Mouse (Mus musculus) CD4-positive naive resting alpha-beta T cell, adult 57 days (primary cell): ENCODE results near the gene Igfbp3. TPM values are rescaled to one million over a fixed set of nuclear protein-coding genes. Genes with fewer than 3 reads are reported as not detected.

ENCODE experiments used
- total RNA-seq: library from RNA; stranded (reverse); gene quantifications from one replicate; pipeline ENCODE4 v1.2.4, GENCODE M21; 2023

Igfbp3 gene
- total RNA-seq: 0.86 TPM

DNA sequence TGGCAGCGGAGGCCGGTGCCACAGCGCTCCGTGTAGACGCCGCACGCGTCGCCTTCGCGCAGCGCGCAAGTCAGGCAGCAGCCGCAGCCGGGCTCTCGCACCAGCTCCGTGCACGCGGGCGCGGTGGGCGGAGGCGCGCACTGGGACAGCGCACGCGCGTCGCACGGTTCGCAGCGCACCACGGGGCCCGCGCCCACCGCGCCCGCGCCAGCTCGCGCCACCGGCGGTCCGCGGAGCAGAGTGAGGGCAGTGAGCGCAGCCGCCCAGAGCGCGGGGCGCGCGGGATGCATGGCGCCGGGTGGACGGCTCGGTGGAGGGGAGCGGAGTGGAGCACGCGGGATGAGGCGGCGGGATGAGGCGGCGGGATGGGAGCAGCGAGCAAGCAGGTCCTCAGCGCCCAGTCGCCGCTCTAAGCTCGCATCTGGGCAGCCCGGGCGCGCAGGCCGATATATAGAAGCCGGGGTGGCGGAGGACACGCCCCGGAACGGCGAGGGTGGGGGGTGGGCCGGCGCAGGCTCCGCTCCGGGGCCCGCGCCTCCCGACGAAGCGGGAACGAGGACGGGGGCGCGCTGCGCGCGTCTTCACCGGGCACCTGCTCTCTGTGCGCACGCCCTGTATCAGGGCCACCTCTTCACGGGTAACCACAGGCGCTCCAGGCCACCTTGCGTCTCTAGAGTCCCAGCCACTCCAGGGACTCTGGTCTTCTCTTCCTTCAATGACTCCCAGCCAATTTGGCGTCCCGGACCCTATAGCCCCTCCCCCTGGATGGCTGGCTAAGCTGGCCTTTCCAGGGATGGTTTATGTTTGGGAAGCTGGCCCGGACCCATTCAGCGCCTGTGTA lies at the start of gene Igfbp3:
Gene Igfbp3 (minus strand): TSS at position 423 of the 841 bp plus-strand sequence.

GRCm38 (mm10) chr11:7197491-7197941 lies 16.2 kb downstream of the Igfbp3 start, which contains the start of gene Igfbp1:
Gene Igfbp1, plus strand, starts transcription at chr11:7197782.

DNA sequence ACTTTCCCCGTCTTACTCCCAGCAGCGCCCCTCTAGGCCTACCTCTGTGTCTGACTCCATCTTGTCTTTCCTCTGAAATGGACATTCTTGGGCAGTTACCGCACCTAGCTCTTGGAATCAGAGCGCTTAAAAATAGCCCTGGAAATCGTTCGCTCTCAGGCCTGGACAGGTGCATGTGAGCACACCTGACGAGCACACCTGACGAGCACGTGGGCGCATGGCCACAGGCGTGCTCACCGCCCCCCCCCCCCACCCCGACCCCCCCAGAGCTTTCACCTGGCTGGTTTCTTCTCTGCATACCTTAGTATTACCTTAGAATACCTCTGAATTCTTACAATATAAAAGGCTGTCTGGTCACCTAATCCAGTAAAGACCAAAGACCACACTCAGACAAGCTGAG lies 25.3 kb downstream of the Igfbp3 start, which contains the start of gene Gm11985:
Gene Gm11985 (minus strand): TSS at position 101 of the 400 bp plus-strand sequence.

Other genes starting within 250 kb of the Igfbp3 start
- 0.71 TPM for gene Adcy1, start 150.4 kb downstream of the Igfbp3 start, total RNA-seq
- not detected for gene Gm11985, start 25.4 kb downstream of the Igfbp3 start, total RNA-seq
- gene Igfbp1, start 16.1 kb downstream of the Igfbp3 start, total RNA-seq: not detected